Mouse (Mus musculus): ENCODE measurements around the gene Mgat5. TPM values are rescaled to one million over a fixed set of nuclear protein-coding genes. Genes with fewer than 3 reads are reported as not detected.
A peak's percentile ranks its signal among the peaks of the same experiment; 100 is the strongest.

Mgat5 gene
- polyA plus RNA-seq, 1 experiment from 2014 or later: 16.3 TPM

DNA sequence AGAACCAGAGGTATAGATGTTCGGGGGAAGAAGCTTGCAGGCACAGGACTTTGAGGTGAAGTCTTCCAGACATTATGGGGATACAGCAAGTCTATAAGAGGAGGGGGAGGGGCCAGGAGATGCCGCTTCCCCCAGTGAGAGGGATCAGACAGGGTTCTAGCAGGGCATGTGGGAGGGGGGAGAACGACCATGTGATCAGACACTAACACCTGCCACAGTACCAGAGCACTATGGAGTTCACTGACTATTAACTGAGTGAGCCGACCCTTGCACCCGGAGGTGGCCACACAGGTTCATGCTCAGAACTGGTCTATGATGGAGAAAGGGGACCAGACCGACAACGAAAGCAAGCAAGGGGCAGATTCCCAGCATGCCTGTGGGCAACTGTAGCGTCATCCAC, 318.5 kb downstream of the Mgat5 start:
- H3K4me2 ChIP-seq (replicated peaks): no peak overlapping the region
- WGBS: 83% methylated on average over 8 of the region's 8 CpGs

DNA sequence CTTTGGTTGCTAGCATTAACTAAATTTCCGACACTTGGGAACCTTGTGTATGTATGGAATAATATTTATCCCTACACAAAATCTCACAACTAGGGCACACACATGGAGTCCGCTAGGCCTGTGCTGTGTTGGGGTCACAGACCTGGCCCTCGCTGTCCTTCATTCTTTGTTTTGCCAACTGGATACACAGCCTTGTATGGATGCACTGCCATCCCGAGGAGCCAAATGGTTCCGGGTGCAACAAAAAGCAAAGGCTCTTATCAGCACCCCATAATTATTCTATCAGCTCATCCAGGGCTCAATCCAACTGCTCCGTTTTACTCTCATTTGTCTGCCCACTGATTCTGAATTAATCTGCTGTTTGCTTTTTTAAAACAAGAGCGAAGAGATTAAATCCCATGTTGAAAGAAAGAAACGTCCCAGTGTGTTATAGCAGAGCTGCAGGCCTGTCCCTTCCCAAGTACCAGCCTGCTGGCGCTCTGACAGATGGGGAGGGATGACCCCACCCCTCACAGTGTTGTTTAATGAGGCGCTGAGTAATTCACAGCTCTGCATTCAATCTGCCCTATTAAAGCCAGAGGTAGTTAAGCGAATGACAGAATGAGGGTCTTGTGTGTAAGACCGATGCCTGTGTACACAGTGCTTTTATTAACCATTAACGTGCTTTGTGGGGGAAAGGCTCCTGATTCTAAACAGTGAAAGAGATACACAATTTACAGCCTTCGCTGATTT, 326.2 kb downstream of the Mgat5 start:
- peak overlapping the region; percentile 53 for H3K27ac ChIP-seq
- peak; percentile 90 for ATAC-seq (ENCODE audit: low FRiP score)
- H3K36me3 ChIP-seq (replicated peaks; ENCODE audit: control insufficient read depth, insufficient read depth): no peaks in the 10 kb centered on the region
- WGBS: 19% methylated on average over 14 of the region's 14 CpGs
- no peak overlapping the region; the same call in 1 of the 2 replicates for H3K9ac ChIP-seq
- H3K4me2 ChIP-seq (replicated peaks): peak overlapping the region; percentile 8; the same call in 1 of the 2 replicates
- H3K4me1 ChIP-seq (replicated peaks; ENCODE audit: control insufficient read depth, insufficient read depth, low read length): peaks cover 31% of the 10 kb centered on the region
- no peak overlapping the region for H3K4me3 ChIP-seq (replicated peaks; ENCODE audit: low read length)
- DNase-seq (ENCODE audit: low spot score): peak; percentile 68
- H3K9me3 ChIP-seq (ENCODE audit: control insufficient read depth, low read length): no peaks in the 10 kb centered on the region
- peaks cover 16% of the 10 kb centered on the region; the same call in 1 of the 2 replicates for H3K27me3 ChIP-seq (ENCODE audit: control insufficient read depth, insufficient read depth, low read length)

More for the DNA sequence above, 318.5 kb downstream of the Mgat5 start:
- no peaks in the 10 kb centered on the region for H3K4me1 ChIP-seq (replicated peaks; ENCODE audit: control insufficient read depth, insufficient read depth, low read length)
- no peaks in the 10 kb centered on the region for H3K36me3 ChIP-seq (replicated peaks; ENCODE audit: control insufficient read depth, insufficient read depth)
- no peak overlapping the region for H3K27ac ChIP-seq
- no peak overlapping the region for H3K4me3 ChIP-seq (replicated peaks; ENCODE audit: low read length)
- no peaks in the 10 kb centered on the region for H3K9me3 ChIP-seq (ENCODE audit: control insufficient read depth, low read length)
- no peak overlapping the region for H3K9ac ChIP-seq
- ATAC-seq (ENCODE audit: low FRiP score) (no peak), DNase-seq (ENCODE audit: low spot score) (no peak)
- H3K27me3 ChIP-seq (ENCODE audit: control insufficient read depth, insufficient read depth, low read length): peaks cover 14% of the 10 kb centered on the region; the same call in 1 of the 2 replicates

DNA sequence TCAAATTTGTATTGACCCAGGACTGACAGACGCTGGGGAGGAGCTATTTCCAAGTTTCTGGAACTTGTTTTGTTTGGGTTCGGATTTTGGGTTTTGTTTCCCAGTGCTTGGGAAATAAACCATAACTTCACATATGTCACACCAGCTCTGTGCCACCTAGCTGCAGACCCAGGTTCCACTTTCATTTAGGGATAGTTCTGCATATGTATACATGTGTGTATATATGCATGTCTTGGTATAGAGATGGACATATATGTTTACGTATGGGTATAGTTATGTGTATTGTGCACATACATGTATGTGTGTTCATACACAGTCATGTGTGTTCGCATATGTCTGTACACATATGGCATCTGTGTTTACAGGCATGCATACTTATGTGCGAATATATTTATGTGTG, 326.9 kb downstream of the Mgat5 start:
- peaks cover 15% of the 10 kb centered on the region; the same call in 1 of the 2 replicates for H3K27me3 ChIP-seq (ENCODE audit: control insufficient read depth, insufficient read depth, low read length)
- H3K4me1 ChIP-seq (replicated peaks; ENCODE audit: control insufficient read depth, insufficient read depth, low read length): peaks cover 38% of the 10 kb centered on the region
- no peak overlapping the region for H3K4me3 ChIP-seq (replicated peaks; ENCODE audit: low read length)
- no peaks in the 10 kb centered on the region for H3K36me3 ChIP-seq (replicated peaks; ENCODE audit: control insufficient read depth, insufficient read depth)
- no peak overlapping the region for H3K9ac ChIP-seq
- H3K27ac ChIP-seq: 0 out of 2 replicates have a peak overlapping the region, but pooled peaks have one; percentile 53
- no peaks in the 10 kb centered on the region for H3K9me3 ChIP-seq (ENCODE audit: control insufficient read depth, low read length)
- ATAC-seq (ENCODE audit: low FRiP score): no peak
- peak overlapping the region; percentile 8; the same call in 1 of the 2 replicates for H3K4me2 ChIP-seq (replicated peaks)
- DNase-seq (ENCODE audit: low spot score): no peak
- WGBS: 72% methylated on average over 5 of the region's 5 CpGs

- DNase-seq (ENCODE audit: low spot score) (no peak), ATAC-seq (ENCODE audit: low FRiP score) (0 out of 2 replicates have a peak, but pooled peaks have one; percentile 50)
- Histone ChIP-seq H3K4me2 (replicated peaks) (peak overlapping the region; percentile 45; the same call in 1 of the 2 replicates), H3K27me3 (ENCODE audit: control insufficient read depth, insufficient read depth, low read length) (no peaks in the 10 kb centered on the region), H3K27ac (peak overlapping the region; percentile 76), H3K9me3 (ENCODE audit: control insufficient read depth, low read length) (no peaks in the 10 kb centered on the region), H3K4me1 (replicated peaks; ENCODE audit: control insufficient read depth, insufficient read depth, low read length) (peaks cover 45% of the 10 kb centered on the region), H3K36me3 (replicated peaks; ENCODE audit: control insufficient read depth, insufficient read depth) (no peaks in the 10 kb centered on the region), H3K9ac (peak overlapping the region; percentile 47; the same call in 1 of the 2 replicates), H3K4me3 (replicated peaks; ENCODE audit: low read length) (no peak overlapping the region)
- WGBS: 24% methylated on average over 5 of the region's 5 CpGs
Measured at GRCm38 (mm10) chr1:127536448-127536847, 331.6 kb downstream of the Mgat5 start.

GRCm38 (mm10) chr1:127537204-127538038, 332.6 kb downstream of the Mgat5 start:
- peak overlapping the region; percentile 76 for H3K27ac ChIP-seq

More at GRCm38 (mm10) chr1:127537204-127538038, 332.6 kb downstream of the Mgat5 start:
- peak; percentile 83 for ATAC-seq (ENCODE audit: low FRiP score)
- peak overlapping the region; percentile 47 for H3K9ac ChIP-seq
- peak; percentile 62 for DNase-seq (ENCODE audit: low spot score)
- 0 out of 2 replicates have a peak overlapping the region, but pooled peaks have one; percentile 1 for H3K4me3 ChIP-seq (replicated peaks; ENCODE audit: low read length)
- WGBS: 5% methylated on average over 17 of the region's 17 CpGs
- no peaks in the 10 kb centered on the region for H3K9me3 ChIP-seq (ENCODE audit: control insufficient read depth, low read length)
- no peaks in the 10 kb centered on the region for H3K27me3 ChIP-seq (ENCODE audit: control insufficient read depth, insufficient read depth, low read length)
- H3K4me2 ChIP-seq (replicated peaks): peak overlapping the region; percentile 45
- no peaks in the 10 kb centered on the region for H3K36me3 ChIP-seq (replicated peaks; ENCODE audit: control insufficient read depth, insufficient read depth)
- peaks cover 40% of the 10 kb centered on the region for H3K4me1 ChIP-seq (replicated peaks; ENCODE audit: control insufficient read depth, insufficient read depth, low read length)

Data from hindbrain, embryonic 14.5 days (tissue).